ENCODE assay signal across 8 mouse cellular contexts in genomic region chr1:128405041-128405481, GRCm38 (mm10). TPM values are rescaled to one million over a fixed set of nuclear protein-coding genes. Genes with fewer than 3 reads are reported as not detected.
DNase-seq lines count a peak whose midpoint lies in the region; ATAC-seq and TF ChIP-seq lines count a peak whose summit lies in the region.

No protein-coding gene starts in this region.

- TF ChIP-seq CTCF in thymus, adult 2 months (IDR thresholded peaks at IDR 0.05; ENCODE audit: borderline replicate concordance, control insufficient read depth, extremely low read depth, insufficient read depth, low read length, poor library complexity) = no peak

- H3K36me3 ChIP-seq in hindbrain, embryonic 10.5 days = peaks cover 39% of the 10 kb centered on the region
- H3K36me3 ChIP-seq in midbrain, embryonic 14.5 days (ENCODE audit: control insufficient read depth, insufficient read depth, low read length) = no peaks in the 10 kb centered on the region; the same call in 1 of the 2 replicates
- peaks cover 41% of the 10 kb centered on the region for H3K36me3 ChIP-seq in thymus, adult 2 months (ENCODE audit: control insufficient read depth, insufficient read depth, low read length)

- peak; percentile 76 for ATAC-seq in midbrain, embryonic 14.5 days (ENCODE audit: low FRiP score, low TSS enrichment)

- no peak overlapping the region for H3K9ac ChIP-seq in midbrain, embryonic 14.5 days (replicated peaks; ENCODE audit: low read length)

- no peaks in the 10 kb centered on the region for H3K9me3 ChIP-seq in hindbrain, embryonic 10.5 days
- H3K9me3 ChIP-seq in midbrain, embryonic 14.5 days (ENCODE audit: control insufficient read depth, low read length) = no peaks in the 10 kb centered on the region

- peak; percentile 12 for DNase-seq in kidney, postnatal 10 days
- no peak for DNase-seq in kidney, postnatal 4 days
- peak; percentile 63 for DNase-seq in brain, embryonic 18.5 days (ENCODE audit: low read depth, low spot score)
- DNase-seq in hindbrain, embryonic 10.5 days (ENCODE audit: low spot score) = no peak
- DNase-seq in midbrain, embryonic 14.5 days = peak; percentile 75
- DNase-seq in MN1 (ENCODE audit: low spot score) = no peak
- no peak for DNase-seq in layer of hippocampus, adult 9-10 months (ENCODE audit: low spot score)
- no peak for DNase-seq in thymus, adult 2 months

- TF ChIP-seq POLR2A in thymus, adult 2 months (IDR thresholded peaks at IDR 0.05; ENCODE audit: control insufficient read depth, extremely low read depth, insufficient read depth, low read length, poor library complexity) = no peak

- WGBS in hindbrain, embryonic 10.5 days = 35% methylated on average over 2 of the region's 2 CpGs
- 18% methylated on average over 2 of the region's 2 CpGs for whole genome bisulfite sequencing in midbrain, embryonic 14.5 days
- 90% methylated on average over 2 of the region's 2 CpGs for WGBS in thymus, adult 2 months

- no peak overlapping the region for H3K4me2 ChIP-seq in midbrain, embryonic 14.5 days (ENCODE audit: low read length)

- H3K27ac ChIP-seq in hindbrain, embryonic 10.5 days = peak overlapping the region; percentile 66
- H3K27ac ChIP-seq in midbrain, embryonic 14.5 days (replicated peaks; ENCODE audit: low read depth, low read length) = peak overlapping the region; percentile 38; the same call in 1 of the 2 replicates
- H3K27ac ChIP-seq in thymus, adult 2 months (ENCODE audit: control insufficient read depth, insufficient read depth, low read length) = no peak overlapping the region

- peaks cover 55% of the 10 kb centered on the region for H3K4me1 ChIP-seq in hindbrain, embryonic 10.5 days (replicated peaks)
- H3K4me1 ChIP-seq in midbrain, embryonic 14.5 days (ENCODE audit: control insufficient read depth, insufficient read depth, low read length) = 0 out of 2 replicates have a peak, but pooled peaks cover 10% of the 10 kb centered on the region
- no peaks in the 10 kb centered on the region for H3K4me1 ChIP-seq in thymus, adult 2 months (replicated peaks; ENCODE audit: control insufficient read depth, insufficient read depth, low read length)

- no peaks in the 10 kb centered on the region for H3K27me3 ChIP-seq in hindbrain, embryonic 10.5 days (ENCODE audit: insufficient read depth, poor library complexity, severe bottlenecking)
- H3K27me3 ChIP-seq in midbrain, embryonic 14.5 days (ENCODE audit: control insufficient read depth, insufficient read depth, low read length) = no peaks in the 10 kb centered on the region
- H3K27me3 ChIP-seq in thymus, adult 2 months (ENCODE audit: control insufficient read depth, insufficient read depth, low read length) = no peaks in the 10 kb centered on the region

- H3K4me3 ChIP-seq in hindbrain, embryonic 10.5 days = no peak overlapping the region
- no peak overlapping the region for H3K4me3 ChIP-seq in midbrain, embryonic 14.5 days (replicated peaks; ENCODE audit: low read depth, low read length)
- no peak overlapping the region for H3K4me3 ChIP-seq in thymus, adult 2 months (ENCODE audit: control insufficient read depth, insufficient read depth, low read length)

RNA-seq across cellular contexts. Expression of gene Dars, which starts 12.1 kb away (rescaled TPM):
- 200 and 214 TPM in 2 replicates for polyA plus RNA-seq in hindbrain, embryonic 10.5 days (2016; fragmentation: Nextera tagmentation; extraction: Ambion mirVana)
- polyA plus RNA-seq in midbrain, embryonic 14.5 days (2014; fragmentation: Nextera tagmentation; extraction: Ambion mirVana) = 96.7 and 111 TPM in 2 replicates
- polyA plus RNA-seq in thymus, adult 2 months (2012; rRNA removed) = 16.3 and 17.6 TPM in 2 replicates

RNA-seq across cellular contexts. Expression of gene Mcm6, which starts 45.6 kb away (rescaled TPM):
- 267 and 350 TPM in 2 replicates for polyA plus RNA-seq in hindbrain, embryonic 10.5 days (2016; fragmentation: Nextera tagmentation; extraction: Ambion mirVana)
- 41.3 and 77.8 TPM in 2 replicates for polyA plus RNA-seq in midbrain, embryonic 14.5 days (2014; fragmentation: Nextera tagmentation; extraction: Ambion mirVana)
- polyA plus RNA-seq in thymus, adult 2 months (2012; rRNA removed) = 76.2 and 96.6 TPM in 2 replicates

Comparison
In these comparisons a context has a peak if more than half of its experiments do, and no peak if none do; other contexts are left out.
1. DNase-seq: peak in kidney, postnatal 10 days (single experiment), brain, embryonic 18.5 days (single experiment) and midbrain, embryonic 14.5 days (single experiment); none in kidney, postnatal 4 days (0 of 2), hindbrain, embryonic 10.5 days (single experiment), MN1 (single experiment), layer of hippocampus, adult 9-10 months (single experiment) and thymus, adult 2 months (single experiment).